Mouse (Mus musculus) kidney, postnatal 4 days (tissue): ENCODE measurements at regions not wholly inside any gene's neighbourhood (a gene's known extent, or its start where the extent isn't known, plus 50 kb on each side); places are given as distances from the start of the nearest gene placed in this dataset.
A peak's percentile ranks its signal among the peaks of the same experiment; 100 is the strongest.

ENCODE experiments used
- DNase-seq, 2 experiments: peaks; one replicate each; pipeline ENCODE4 v3.0.0; 2021; ENCODE audit warnings: mixed read lengths in 2 of 2

DNA sequence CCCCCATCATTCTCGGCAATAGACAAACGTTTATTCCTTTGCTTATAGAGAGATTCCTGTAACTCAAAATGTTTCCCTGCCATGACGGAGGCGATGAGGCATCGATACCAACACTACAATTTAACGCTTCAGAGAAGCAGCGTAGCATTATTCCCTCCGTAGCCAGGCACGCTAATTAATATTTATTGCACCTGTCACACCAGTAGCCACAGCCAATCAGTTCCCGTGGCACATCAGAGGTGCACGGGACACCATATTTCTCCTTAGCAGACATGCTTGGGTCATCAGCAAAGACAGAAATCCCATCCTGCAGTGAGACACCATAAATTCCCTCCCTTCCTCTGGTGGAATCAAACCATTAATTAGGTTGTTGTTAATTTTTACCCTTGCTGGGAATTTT is 399.8 kb upstream of the Tmpo start:
- DNase-seq: no peak

DNA sequence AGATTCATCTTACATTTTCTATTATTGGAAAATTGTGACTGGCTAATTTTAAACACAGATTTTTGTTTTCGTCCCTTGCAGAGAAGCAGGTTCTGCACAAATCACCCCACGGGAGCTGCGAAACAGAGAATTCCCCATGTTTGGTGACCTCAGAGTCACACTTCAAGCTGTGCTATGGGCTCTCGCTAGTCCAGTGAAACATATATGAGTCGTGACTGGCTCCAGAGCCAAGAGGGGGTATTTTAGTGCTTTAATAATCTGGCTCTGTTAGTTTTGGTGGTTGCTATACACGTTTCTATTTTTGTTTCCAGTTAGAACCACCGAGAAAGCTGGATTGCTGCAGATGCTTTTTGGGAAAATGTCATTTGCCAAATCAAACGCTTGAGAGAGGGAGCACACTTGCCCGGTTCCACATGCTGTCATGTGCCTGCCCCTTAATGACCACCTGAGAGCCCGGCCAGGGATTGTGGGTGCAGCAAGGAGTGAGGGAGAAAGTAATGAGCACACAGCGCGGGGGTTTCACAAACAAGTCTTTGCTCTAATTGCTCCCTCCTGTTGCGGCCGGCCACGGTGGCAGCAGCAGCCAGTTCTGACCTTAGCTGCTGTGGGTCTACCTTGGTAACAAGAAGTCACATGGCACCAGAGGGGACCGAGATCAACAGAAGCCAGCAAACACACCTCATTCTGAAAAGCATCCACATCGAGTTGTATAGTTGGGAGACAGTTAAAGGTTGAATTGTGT is 394.4 kb upstream of the Tmpo start:
- peak; percentile 11 to 23 for DNase-seq

DNA sequence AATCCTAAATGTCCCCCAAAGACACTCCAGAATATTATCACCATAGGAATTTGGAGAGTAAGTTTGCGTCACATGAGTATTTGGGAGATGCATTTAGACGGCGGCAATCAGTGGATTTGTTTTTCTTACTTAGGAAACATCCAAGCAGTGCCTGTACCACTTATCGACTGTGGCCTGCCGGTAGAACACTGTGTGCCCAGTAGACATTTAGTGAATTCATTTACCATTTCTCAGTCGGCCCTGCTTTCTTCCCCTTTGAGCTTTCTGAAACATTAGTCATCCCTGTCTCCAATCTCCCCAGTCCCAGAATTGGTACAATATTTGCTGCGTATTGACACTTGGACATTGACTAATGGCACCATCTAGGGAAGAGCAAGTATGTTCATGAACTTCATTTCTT is 391.7 kb upstream of the Tmpo start:
- no peak for DNase-seq

DNA sequence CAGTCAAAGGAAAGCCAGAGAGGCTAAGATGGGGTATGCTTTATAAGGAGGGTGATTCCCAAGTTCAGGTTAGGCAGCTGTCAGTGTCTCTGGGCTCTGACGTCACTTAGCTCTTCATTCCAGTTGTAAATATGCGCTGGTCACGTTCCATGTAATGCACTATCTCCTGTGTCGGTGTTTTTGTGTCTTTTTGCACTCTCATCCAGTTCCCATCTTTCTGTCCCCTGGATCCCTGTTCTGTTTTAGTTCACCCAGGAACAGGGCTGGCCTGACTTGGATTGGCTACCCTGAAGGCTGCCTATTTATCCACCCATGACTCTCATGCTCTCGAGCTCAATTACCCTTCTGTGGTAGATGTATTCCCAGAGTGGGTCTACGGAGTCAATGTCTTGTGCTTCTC is 387.9 kb upstream of the Tmpo start:
- DNase-seq: no peak

DNA sequence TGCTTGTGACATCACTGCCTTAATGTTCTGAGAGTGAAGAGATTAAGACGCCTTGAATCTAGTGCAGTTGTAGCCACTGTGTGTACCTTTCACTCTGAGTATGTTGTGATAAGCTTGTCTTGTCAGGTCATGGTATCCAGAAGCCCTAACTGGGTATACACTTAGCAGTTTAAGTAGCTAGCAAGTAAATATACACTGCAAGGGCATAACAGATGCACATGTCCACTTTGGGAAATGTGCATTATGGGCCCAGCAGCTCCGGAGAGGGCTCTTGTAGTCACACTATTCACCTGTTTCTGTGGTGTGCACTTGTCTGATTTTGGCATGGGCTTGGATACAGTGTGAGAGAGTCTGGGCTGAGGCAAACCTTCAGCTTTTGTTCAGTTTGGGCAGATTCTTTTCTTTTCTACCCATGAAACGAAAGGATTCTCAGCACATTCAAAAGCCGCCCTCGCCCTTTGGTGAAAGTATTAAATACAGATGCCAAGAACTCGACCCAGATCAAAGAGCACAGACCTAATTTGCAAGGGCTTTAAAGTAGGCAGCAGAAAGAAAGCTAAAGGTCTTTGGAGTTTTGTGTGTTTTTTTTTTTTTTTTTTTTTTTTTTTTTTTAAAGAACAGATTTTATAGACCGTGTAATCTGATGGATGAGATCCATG is 385.1 kb upstream of the Tmpo start:
- no peak for DNase-seq

DNA sequence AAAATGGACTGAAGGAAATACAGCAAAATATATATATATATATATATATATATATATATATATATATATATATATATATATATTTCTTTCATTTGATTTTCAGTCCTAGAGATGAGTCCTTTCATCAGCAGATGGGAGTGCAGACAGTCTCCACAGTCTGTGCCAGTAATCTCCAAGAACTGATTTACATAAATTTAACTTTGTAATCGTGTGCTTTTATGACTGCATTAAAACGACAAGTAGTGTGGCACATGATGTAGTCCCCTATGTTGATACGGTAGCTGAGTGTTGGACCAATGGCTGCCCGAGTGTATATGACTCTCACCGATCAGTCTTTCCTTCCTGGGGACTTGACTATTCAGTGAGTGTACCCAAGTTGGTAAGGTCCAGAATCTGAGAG is 378.2 kb upstream of the Tmpo start:
- no peak for DNase-seq

DNA sequence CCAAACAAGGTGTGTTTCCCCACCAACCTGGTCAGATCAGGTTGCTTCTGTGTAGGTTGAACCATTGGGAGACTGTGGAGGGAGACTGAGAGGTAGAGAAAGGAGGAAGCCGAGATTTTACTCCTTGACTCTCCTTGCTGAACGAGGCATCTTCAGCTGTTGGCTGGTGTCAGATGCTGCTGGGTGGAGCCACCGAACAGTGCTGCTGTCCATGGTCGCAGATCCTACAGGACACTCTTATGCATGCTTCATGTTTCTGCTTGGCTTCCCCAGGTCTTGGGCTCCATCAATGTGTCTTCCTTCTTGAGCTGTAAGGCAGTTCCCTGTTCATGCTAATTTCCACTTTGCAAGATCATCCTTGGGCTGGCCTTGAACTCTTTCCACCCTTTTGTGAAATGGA is 367.0 kb upstream of the Tmpo start:
- DNase-seq: peak in 1 of 2 experiments; percentile 17

DNA sequence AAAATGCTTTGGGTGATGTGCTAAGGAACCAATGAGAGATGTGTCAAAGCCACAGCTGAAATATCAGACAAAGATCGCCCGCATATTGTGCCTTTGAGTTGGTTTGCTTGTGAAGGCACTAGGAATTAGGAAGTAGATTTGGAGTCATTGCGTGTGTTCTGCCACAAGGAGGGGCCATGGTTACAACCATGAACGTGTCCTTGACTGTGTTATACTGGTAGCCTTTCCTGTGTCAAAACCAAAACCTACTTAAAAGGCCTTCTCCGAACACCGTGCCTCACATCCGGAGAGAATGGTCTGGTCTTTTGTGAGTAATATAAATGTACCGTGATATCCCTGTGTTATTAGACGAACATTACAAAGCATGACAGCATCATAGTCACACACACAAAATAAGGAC is 365.0 kb upstream of the Tmpo start:
- peak; percentile 45 to 65 for DNase-seq

DNA sequence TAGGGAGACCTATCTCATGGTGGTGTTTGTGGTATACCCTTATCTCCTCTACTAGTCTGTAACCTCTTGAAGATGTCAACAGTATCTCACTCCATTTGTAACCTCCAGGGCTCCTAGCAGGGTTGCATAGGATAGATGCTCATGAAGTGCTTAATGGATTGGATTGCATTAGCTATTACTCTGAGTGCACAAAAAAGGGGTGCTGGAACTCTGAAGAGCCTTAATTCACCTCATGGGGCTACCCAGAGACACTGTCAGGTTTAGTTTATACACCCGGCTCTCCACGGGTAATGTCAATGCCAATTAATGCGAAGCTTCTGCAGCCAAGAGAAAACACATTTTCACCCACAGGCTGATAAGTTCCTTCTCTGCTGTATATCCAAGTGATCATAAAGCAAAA is 364.3 kb upstream of the Tmpo start:
- DNase-seq: no peak

DNA sequence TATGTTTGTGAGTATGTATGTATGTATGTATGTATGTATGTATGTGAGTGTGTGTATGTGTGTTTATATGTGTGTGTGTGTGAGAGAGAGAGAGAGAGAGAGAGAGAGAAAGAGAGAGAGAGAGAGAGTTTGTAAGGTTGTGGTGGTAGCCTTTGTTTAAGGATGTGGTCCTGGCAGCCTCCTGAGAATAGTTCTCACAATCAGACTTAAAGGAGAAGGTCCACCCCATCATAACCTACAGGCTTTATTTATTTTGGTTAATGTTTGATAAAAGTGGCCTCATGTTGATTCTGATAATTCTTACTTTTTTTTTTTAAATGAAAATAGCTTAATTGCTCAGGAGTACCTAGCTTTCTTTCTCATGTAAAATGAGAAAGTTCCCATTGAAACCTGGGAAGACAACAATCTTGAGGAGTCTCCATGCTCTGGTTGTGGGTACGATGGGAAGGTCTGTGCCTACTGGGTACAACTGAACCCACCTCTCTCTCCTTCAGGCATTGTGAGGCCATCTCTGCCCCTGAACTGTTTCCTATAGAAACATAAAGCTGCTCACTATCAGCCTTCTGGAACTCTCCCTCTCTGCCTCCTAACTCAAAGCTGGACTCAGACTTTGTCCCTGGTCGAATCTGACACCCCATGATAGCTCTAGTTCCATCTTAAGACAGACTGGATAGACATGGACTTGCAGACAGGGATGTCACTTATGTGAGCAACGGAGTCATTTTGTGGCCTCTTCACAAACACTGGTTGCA is 362.2 kb upstream of the Tmpo start:
- DNase-seq: no peak

DNA sequence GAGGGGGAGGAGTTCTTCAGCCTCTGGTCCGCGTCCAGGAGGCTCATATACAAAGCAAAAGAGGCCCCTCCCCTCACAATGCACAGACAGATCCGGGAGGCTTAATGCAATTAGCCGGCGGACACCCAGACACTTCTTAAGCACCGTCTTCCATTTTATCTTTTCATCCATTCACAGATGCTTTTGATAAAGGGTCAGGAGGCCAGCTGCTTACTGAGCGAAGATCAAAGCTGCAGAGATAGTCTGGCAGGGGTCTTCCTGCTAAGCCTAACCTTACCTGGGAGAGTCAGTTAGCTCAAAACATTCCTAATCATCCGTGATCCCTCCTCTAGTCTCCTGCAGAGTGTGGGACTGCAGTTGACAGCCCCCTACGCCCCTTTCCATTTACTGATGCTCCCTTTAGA is 361.1 kb upstream of the Tmpo start:
- DNase-seq: no peak

DNA sequence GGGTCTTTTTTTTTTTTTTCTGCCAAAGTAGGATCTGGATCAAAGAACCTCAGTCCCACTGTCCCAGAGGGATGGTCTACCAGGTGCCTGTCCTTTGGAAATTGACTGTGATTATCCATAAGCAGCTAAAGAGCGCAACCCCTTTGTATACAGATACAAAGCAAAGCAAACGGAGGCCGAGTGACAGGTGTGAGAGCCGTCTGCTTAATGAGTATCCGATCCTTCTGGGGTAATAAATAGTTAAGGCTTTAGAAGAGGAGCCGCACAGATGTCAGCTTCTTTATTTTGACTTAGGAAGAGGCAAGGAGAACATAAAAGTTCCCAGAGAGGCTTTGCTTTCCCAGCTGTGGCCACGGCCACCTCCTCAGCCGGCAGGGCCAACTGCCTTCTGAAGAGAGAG is 356.1 kb upstream of the Tmpo start:
- no peak for DNase-seq

DNA sequence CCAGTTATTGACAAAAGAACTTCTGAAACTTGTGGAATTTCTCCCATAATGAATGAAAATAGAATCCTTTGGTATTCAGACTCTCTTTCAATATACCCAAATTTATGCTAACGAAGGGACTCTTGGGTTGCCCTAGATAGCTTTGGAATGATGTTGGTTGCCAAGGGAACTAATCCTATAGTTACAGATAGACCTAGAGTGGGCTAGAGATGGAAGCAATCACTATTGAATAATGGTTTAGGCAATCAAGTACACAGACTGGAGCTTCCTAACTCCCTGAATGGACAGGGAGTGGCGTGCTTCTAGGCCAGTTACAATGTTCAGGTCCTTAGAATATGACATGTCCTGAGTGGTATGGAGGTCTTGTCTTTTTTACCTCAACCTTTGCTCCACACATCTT is 354.3 kb upstream of the Tmpo start:
- DNase-seq: no peak

DNA sequence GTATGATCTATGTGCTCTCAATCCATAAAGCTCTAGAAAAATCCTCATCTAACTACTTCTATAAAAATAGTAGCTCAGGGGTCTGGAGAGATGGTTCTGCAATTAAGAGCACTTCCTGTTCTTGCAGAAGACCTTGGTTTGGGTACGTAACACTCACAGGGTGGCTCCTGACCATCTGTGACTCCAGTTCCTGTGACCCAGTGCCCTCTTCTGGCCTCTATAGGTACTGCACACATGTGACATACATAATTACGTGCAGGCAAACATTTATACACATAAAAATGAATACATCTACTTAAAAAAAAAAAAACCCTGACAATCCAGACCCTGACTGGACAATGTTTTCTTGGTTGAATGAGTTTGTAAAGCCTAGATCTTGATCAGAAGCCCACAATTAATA is 347.2 kb upstream of the Tmpo start:
- DNase-seq: no peak

DNA sequence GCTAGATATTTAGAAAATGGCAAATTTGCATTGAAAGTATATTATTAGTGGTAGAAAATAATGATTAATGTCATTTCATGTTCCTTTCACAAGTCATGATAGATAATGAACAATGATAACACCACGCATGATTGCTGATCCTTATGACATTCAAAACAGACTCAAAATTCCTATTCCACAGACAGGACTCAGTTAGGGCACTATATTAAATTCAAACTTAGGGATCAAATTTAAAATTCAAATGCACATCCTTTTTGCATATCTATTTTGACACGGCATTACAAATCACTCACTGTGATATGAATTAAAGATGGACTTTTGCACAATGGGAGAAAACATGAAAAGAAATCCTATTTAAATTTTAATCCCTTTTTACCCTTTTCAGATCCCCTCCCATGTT is 340.1 kb upstream of the Tmpo start:
- no peak for DNase-seq

DNA sequence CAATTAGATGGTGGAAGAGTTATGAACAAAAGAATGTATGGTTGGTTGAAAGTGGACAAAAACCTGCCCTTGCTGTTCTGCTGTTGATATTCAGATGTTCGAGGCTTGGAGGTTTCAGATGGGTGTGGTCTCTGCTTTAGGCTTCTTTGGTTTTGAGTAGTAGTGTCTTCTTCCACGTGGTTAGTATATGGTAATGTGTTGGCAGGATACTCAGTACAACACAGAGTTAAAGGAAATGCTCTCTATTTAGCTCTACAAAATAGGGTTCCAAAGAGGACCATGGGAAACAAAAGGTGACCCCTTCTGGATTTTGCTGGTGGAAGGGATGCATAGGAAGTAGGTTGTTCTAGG is 333.9 kb upstream of the Tmpo start:
- DNase-seq: no peak

DNA sequence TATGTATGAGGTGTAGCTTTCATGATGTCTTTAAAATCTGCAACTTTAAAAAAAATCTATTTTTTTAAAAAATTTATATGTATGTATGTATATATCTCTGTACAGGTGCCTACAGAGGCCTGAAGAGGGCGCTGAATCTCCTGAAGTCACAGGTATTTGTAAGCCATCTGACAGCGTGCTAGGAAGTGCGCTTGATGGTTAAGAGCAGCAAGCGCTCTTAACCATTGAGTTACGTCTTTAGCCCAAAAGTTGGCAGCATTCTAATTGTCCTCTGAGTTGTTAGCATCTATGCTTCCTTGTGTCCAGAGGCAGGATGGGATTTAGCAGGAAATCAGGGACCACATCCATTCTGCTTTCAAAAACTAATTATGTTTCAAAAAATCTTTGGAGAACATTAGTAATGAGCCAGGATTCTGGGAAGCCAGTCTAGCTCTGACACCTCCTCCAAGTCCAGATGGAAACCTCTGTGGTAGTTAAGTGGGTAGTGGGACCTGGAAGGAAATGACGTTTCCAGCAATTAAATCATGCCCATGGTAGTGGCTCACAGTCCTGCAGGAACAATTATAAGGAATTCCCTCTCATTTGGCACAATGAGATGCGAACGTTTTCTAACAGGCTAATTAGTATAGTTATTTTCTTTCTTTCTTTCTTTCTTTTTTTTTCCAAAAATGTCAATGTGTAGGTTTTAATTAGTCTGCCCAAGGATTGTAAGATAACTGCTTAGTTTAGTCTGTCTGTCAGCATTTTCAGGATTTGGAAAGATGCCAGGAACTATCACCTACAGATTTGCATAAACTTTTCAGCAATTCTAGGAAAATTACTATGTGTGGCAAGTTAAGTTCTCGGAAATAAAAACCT is 333.3 kb upstream of the Tmpo start:
- DNase-seq: no peak

DNA sequence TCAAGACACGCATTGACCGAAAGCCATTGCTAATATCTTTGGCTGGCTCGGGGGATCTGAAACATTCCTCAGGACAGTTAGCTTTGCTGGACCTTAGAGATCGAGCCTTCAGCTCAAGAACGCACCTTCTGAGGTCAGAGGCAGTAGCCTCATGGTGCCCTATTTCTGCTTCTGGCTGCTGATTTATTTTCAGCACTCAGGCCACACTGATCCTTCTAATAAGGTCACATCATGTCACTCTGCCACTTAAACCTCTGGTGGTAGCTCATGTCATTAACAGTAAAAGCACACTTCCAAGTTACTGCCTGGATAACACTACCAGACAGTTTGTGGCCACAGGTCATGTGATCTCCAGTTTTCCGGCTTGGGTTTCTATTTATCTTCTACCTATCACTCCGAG is 325.9 kb upstream of the Tmpo start:
- DNase-seq: no peak

DNA sequence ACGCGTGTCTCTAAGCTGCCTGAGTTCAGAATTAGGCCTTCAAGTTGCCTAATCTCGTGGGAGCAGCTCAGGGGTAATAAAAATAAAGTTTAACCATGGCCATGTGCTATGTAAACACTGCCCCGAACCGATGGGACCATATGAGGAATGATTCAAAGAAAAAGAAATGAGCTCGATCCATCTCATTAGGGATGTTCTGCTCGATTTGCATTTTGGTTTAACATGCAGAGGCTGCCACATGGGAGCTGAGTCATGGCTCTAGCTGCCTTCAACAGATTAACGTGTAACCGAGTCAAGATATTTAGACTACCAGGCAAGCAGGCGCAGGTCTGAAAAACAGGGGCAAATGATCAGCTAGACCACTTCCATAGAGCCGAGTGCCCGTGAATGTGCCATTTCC is 323.8 kb upstream of the Tmpo start:
- peak in 1 of 2 experiments; percentile 16 for DNase-seq

DNA sequence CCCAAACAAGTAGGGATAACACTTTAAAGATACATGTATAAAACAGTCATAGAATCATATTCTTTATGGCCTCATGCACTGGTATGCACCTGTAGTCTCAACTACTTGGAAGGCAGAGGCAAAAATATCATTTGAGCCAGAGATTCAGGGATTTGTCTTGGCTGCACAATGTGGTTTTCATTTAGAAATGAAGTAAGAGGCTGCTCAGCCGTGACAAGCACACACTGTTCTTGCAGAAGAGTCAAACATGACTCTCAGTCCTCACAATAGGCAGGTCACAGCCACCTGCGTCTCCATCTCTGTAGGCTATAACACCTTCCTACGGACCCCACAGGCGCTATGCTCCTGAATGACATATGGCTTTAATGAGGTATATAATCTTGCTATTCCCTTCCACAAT is 317.4 kb upstream of the Tmpo start:
- no peak for DNase-seq

DNA sequence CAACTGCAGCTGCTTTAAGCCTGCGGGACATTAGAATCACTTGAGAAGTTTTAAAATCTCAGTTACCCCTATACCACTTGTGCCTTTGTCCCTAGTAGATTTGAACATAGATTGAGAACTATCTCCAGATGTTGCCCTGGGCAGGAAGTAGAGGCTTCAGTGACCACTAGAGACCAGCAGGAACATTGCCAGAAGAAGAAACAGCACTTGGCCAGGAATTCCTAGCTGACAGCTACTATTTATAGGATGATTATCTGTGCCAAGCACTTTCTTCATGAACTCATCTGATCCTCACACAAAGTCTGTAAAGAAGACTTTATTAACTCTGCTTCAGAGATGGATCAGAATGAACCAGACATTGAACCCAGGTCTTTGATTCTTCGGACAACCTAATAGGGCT is 283.6 kb upstream of the Tmpo start:
- DNase-seq: peak in 1 of 2 experiments; percentile 2

DNA sequence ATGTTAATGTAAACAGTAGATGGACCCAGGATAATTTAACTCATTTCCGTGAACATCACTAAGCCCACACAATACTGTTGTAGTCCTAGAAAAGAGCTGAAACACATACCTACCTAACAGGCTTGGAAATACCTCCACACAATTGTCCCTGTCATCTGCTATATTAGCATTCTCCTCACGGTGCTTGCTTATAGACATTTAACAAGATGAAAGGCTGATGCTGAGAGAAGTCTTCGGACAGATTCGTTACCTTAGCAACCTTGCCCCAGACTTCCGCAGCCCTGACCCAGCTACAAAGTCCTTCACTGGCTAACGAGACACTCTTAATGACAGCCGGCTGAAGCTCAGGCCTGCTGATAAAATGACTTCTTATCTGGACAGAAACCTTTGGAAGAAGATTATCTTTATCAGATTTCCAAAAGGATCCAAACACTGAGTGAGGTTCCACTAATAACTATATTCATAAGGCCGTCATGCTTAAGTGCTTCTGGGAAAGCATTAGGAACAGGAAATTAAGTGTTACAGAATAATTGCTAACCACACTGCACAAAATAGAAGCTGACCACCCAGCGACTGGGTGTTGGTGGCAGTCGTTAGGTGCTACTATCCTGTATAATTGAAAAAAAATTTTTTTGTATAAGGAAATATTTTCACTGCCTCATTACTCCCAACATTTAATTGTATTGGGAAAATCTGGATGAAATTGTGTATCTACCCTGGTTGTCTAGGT is 267.0 kb upstream of the Tmpo start:
- DNase-seq: no peak

DNA sequence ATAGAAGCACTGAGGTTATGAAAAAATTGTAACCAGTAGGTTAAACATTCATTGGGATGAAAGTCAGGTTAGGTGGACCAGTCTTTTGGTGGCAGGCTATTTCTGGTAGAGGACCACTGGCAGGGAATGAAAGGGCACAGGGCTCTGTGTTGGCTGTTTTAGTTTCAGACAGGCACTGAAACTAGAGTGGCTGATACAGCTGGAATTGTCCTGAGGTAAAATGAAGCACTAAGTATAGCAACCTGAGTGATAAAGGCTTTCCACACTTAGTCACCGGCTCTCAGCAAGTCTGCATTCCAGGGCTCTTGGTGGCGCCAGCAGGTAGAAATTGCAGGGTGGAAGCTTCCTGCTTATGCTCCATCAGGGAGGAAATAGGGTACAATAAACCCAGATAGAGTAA is 262.2 kb upstream of the Tmpo start:
- DNase-seq: no peak
